Mouse (Mus musculus) gastrocnemius, postnatal 4 days (tissue): Measurements from ENCODE around the gene Ankrd60. TPM values are rescaled to one million over a fixed set of nuclear protein-coding genes. Genes with fewer than 3 reads are reported as not detected.

Experiments used
- DNase-seq, 2 experiments: peaks; one replicate each; pipeline ENCODE4 v3.0.0; 2021 to 2022; ENCODE audit warnings: low spot score in 2 of 2, mixed read lengths in 2 of 2
- total RNA-seq, 2 experiments: library from RNA; stranded (reverse); gene quantifications; 2 replicates each; pipeline ENCODE4 v1.2.3; 2021

Gene Ankrd60
- total RNA-seq, 2 experiments from 2014 or later, result not detected

- DNase-seq, result peak in 1 of 2 experiments; percentile 56
Observed at GRCm38 (mm10) chr2:173585387-173586117, 7.4 kb upstream of the Ankrd60 start.

- DNase-seq, result peak in 1 of 2 experiments; percentile 41
Observed at GRCm38 (mm10) chr2:173584361-173584760, 6.2 kb upstream of the Ankrd60 start.

- DNase-seq, result peak; percentile 50 to 63
Observed at GRCm38 (mm10) chr2:173583455-173583854, 5.3 kb upstream of the Ankrd60 start.

- no peak for DNase-seq
Observed at GRCm38 (mm10) chr2:173582903-173583302, 4.7 kb upstream of the Ankrd60 start.

GRCm38 (mm10) chr2:173581096-173581495 is 2.9 kb upstream of the Ankrd60 start:
- DNase-seq, result no peak

- DNase-seq, result no peak
Observed at GRCm38 (mm10) chr2:173578595-173578994, 430 bp upstream of the Ankrd60 start.

GRCm38 (mm10) chr2:173564179-173564578 is 14.0 kb downstream of the Ankrd60 start:
- DNase-seq, result peak in 1 of 2 experiments; percentile 57

- DNase-seq, result no peak
Observed at GRCm38 (mm10) chr2:173563336-173563735, 14.8 kb downstream of the Ankrd60 start.

GRCm38 (mm10) chr2:173561851-173562442 is 16.2 kb downstream of the Ankrd60 start:
- peak; percentile 72 to 74 for DNase-seq

- no peak for DNase-seq
Observed at GRCm38 (mm10) chr2:173558754-173559396, 19.3 kb downstream of the Ankrd60 start.

- DNase-seq, result no peak
Observed at GRCm38 (mm10) chr2:173553863-173554262, 24.3 kb downstream of the Ankrd60 start.

GRCm38 (mm10) chr2:173550681-173551080 is 27.5 kb downstream of the Ankrd60 start:
- DNase-seq, result no peak

- no peak for DNase-seq
Observed at GRCm38 (mm10) chr2:173549236-173549635, 28.9 kb downstream of the Ankrd60 start.

GRCm38 (mm10) chr2:173545992-173546703 is 32.0 kb downstream of the Ankrd60 start:
- DNase-seq, result peak; percentile 77

- DNase-seq, result no peak
Observed at GRCm38 (mm10) chr2:173542716-173543115, 35.4 kb downstream of the Ankrd60 start.

- no peak for DNase-seq
Observed at GRCm38 (mm10) chr2:173541748-173542147, 36.4 kb downstream of the Ankrd60 start.

GRCm38 (mm10) chr2:173539781-173540180 is 38.4 kb downstream of the Ankrd60 start:
- no peak for DNase-seq

GRCm38 (mm10) chr2:173535886-173536285 is 42.3 kb downstream of the Ankrd60 start:
- DNase-seq, result no peak

GRCm38 (mm10) chr2:173535390-173535789 is 42.8 kb downstream of the Ankrd60 start:
- DNase-seq, result no peak

- DNase-seq, result no peak
Observed at GRCm38 (mm10) chr2:173534581-173534980, 43.6 kb downstream of the Ankrd60 start.

- DNase-seq, result no peak
Observed at GRCm38 (mm10) chr2:173532711-173533462, 45.3 kb downstream of the Ankrd60 start.
